Mouse (Mus musculus): ENCODE data around the gene Vti1a.

Gene Vti1a

DNA sequence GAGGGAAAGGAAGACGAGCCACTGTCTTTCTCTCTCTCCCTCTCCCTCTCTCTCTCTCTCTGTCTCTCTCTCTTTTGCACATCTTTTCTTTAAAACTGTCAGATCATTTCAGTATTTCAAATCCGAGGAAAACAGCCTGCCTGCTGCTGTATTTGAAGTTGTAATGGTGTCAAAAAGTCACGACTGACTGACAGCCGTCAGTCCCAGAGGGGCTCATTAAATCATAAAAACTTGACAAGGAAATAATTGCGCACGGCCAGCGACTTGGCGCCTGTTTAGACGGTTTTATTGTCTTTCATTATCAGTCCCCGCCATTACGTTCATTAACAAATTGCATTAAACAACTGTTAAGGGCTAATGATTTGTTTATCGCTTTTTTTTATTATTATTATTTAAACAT, 310.9 kb downstream of the Vti1a start:
- DNase-seq (ENCODE audit: low spot score) = no peak

DNA sequence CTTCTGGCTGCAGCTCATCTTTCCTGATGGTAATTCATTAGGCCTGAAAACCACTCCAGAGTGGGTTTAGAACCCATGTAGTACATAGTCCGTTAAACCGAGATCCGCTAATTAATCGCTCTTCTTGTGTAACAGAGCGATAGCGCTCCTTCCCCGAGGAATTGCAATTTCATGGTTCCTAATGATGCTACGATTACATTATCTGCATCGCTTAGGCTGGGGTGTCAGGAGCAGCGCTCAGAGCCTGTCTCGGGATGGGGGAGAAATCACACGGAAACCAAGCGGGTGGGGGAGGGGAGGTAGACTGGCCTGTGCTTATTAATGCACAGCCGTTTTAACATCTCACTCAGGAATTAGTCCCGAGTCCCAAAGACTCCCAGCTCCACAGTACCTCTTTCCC, 319.4 kb downstream of the Vti1a start:
- DNase-seq (ENCODE audit: low spot score) = no peak

DNA sequence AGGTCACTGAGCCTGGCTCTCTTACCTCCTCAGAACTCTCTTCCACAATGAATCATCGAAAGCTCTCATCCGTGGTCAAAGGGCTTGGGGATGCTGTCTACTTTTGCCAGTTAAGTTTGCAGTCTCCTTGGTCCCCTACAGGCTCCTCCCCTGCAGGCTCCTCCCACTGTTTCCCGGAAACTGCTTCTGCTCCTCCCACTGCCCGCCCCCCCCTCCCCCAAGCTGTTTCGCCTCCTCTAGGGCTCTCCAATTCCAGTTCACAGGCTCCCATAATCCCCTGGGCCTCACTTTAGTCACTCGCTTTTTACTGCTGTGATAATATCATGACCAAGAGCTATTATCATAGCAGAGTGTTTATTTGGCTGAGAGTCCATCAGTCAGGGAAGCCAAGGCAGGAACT, 324.2 kb downstream of the Vti1a start:
- no peak for DNase-seq (ENCODE audit: low spot score)

DNA sequence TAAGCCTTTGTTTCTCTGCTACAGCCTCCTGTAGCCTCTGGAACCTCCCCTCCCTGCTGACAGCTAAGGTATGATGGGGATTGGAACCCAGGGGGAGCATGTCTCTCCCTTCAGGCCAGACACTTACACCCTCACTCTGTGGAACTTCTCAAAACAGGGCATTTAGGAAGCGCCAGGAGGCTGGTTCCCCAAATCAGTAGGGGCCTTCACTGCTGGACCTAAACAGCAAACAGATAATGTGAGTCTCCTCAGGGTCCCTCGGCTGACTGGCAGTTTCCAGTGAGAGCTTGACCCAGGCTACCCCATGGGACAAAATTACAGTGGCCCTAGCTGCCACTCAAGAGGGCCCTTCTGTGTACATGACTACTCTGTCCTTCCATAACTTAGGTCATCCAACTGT, 325.8 kb downstream of the Vti1a start:
- no peak for DNase-seq (ENCODE audit: low spot score)

DNA sequence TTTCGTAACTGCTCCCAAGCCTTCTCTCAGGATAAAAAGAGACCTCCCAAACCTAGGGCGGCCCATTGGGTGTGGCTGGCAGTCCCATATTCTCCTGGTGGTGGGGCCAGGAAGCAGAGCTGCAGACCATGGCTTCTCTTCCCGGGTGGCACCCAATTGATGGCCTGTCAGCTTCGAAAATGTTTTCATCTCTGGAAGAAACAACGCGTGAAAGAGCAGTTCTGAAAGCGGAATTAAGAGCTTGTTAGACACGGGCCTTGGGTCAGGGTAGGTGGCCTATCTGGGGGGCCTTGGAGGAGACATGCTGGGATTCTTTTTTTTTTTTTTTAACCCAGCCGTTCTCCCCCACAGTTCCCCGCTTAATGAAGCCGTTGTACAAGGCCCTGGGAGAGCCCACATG, 326.3 kb downstream of the Vti1a start:
- no peak for DNase-seq (ENCODE audit: low spot score)

DNA sequence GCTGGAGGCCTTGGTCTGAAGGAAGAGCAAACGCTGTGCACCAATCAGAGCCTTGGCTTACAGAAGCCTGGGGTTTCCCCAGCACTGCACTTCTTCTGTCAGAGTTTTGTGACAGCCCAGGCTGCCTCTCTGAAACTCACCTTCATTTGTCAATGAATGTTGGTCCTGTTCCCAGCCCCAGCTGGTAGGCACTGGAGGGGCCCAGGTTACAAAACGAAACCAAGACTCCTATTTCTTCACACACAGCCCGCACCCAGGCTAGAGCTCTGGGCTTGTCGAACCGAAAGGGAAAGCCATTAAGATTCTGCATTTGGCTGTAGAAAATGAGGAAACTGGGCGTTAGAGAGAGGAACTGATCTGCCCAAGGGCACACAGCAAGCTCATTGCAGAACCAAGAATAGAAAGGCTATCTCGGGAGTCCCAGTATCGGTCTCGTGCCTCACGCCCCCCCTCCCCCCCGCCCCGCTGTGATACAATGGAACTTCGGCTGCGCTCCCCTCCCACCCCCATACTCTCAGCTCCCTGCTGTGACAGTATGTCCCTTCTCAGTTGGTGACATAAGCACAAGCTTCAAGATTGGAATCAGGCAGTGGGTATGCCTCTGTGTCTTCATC, 327.3 kb downstream of the Vti1a start:
- no peak for DNase-seq (ENCODE audit: low spot score)

DNA sequence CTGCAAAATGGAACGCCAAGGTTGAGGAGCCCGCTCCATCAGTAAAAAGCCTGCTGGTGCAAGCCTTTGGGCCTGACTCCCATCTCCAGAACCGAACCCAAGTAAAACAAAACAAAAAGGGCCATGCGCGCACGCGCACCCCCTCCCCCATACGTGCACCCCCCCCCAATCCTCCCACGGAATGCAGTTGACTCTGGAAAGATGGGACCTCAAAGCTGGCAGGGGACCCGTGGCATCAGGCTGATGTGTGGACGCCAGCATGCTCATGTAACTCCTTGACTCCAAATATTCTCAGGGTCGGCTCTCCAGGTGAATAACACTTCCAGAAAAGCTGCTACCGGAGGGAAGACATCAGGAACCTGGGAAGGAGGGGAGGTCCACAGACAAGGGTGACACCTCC, 327.8 kb downstream of the Vti1a start:
- DNase-seq (ENCODE audit: low spot score) = no peak

DNA sequence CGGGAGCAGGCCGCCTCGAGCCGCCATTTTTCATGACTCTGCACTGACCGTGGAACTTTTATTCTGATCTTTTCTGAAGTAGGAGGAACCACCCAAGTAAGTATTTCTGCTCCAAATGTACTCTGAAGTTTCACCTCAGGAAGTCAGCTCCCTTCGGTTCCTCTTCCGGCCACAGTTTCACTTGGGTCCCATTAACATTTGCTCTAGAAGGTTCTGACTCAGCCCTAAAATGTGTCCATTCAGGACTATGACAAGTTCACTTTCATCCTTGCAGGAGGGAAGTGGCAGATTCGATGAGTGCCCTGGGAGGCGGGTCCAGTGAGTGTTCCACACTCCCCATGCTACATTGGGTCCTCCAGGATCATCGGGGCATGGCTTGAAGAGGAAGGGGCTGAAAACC, 333.3 kb downstream of the Vti1a start:
- no peak for DNase-seq (ENCODE audit: low spot score)

DNA sequence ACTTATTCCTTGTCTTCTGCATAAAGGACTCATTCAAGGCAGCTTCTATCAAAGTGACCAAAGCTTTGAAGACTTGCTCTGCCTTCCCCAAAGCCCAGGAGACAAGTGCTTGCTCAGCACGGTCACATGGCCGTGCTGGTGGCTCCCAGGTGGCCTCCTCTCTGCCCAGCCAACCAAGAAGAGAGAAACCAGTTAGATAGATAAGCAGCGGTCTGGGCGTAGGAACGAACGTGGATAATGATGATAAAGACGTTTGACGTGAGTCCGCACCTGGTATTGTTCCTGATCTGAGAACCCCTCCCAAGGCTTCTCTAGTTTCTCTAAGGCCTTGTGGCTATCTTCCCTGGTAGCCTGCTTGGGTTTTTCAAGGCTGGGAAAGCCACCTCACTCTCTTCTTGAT, 334.9 kb downstream of the Vti1a start:
- DNase-seq (ENCODE audit: low spot score) = no peak

DNA sequence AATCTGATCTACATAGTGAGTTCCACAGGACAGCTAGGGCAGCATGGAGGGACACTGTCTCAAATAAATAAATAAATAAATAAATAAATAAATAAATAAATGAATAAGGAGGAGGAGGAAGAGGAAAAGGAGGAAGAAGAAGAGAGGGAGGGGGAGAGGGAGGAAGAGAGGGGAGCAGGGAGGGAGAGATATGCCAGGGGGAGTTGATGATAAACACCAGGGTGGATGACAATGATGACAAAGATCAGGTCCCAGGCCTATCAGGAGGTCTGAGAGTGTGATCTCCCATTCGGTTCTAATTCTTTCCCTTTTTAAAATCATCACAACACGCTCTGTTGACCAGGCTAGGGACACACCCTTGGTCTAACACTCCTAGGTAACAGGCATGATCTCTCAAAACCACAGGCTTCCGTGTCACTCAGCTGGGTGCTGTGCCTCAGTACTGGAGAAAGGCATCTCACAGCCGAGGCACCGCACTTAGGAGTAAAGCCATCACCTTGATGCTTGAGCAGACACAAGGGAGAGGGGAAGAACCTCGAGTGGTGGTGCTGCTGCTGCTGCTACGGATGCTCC, 336.7 kb downstream of the Vti1a start:
- DNase-seq (ENCODE audit: low spot score) = no peak

DNA sequence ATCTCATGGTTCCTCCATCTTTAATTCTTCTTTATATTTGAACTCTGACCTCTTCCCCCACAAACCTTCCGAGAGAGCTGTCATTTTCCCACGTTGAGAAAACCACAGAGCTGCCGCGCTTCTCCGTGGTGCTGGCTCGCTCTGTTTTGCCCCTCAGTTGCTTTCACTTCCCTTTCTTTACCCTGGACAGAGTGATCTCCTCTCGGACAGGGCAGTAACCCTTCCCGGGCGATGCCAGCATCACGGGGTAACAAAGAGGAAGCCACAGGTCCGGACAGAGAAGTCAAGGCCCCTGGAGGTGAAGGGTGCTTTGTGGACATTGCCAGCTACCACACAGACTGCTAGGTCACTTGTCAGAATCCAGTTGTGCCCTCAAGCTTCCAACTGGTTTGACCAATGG, 344.1 kb downstream of the Vti1a start:
- no peak for DNase-seq (ENCODE audit: low spot score)

DNA sequence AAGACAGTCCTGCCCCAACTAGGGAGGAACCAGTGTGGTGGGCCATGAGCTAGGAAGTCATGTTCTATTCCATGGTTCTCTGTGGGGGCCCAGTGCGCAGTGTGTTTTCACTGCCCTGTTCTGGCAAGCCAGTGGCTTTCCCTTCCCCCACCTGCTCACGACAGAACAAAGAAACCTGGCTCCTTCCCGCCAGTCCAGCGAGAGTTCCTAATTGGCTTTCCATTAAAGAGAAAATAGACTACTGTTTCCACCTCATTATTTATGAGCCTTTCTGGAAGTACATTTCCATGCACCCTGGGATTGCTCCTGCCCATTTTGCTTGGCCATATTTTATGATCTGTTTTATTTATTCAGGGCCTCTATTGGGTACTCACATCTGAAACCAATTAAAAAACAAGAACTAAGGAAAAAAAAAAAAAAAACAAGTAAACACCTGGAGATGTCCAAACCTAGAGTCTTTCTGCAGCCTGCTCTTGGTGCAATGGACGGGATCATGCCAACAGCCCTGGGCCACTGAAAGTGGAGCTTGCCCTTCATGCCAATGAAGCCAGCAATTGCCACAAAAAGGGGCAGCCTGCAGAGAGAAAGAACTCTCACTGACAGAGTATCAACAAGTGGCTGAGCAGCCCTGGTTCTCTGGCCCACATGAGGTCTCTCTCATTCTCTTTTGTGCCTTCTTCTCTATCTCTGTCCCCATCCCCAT, 346.6 kb downstream of the Vti1a start:
- no peak for DNase-seq (ENCODE audit: low spot score)

DNA sequence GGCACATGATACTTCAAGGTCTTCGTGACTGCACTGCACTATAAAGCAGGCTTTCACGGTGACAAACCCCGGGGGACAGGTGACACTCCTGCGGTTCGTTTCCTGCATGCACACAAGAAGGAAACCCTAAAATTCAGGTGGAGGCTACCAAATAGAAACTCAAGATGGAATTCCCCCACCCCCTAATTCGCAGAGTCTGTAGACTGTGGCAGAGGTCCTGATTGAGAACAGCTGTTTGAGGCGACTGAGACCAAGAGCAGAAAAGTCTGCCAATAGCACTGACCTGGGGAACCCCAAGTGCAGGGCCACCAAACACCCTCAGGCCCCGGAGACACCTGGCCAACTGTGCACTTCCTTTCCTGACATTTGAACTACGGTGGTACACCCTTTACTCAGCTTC, 351.7 kb downstream of the Vti1a start:
- DNase-seq (ENCODE audit: low spot score) = no peak

DNA sequence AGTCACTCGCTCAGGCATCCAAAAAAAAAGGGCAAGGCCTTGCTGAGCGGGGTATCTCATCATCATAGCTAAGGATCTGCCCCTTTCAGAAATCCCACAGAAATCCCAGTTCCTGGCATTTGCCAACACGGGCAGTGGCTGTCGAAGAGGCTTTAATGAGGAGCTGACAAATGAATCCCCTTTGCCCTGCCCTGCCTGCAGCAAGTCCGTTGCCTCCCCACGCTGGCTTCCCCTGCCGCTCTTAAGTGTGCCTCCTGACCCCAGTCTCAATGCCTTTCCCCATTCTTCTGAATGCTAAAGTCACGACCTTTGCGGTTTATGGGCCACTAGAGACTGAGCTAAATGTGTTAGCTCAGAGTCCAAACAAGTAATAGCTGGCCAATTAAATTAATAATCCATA, 352.8 kb downstream of the Vti1a start:
- no peak for DNase-seq (ENCODE audit: low spot score)

Data from testis, postnatal 14 days (tissue).